Mouse (Mus musculus) kidney, embryonic 16.5 days (tissue): Measurements from ENCODE around the gene Pcca. TPM values are rescaled to one million over a fixed set of nuclear protein-coding genes. Genes with fewer than 3 reads are reported as not detected.

Experiments
- ATAC-seq: fragments of 200-750 bp; cut with Nextera tagmentation; 2 replicates; pipeline ENCODE4 v1.8.0; 2017; ENCODE audit warnings: moderate TSS enrichment; ENCODE audit not compliant: low FRiP score, low TSS enrichment
- H3K27ac ChIP-seq: fragments of 300-500 bp; sonication (generic); 2 replicates; pipeline ENCODE4 v1.5.1; 2014; ENCODE audit warnings: low read length
- H3K27me3 ChIP-seq: fragments of 300-500 bp; sonication (generic); 2 replicates; pipeline ENCODE4 v1.6.1; 2014; ENCODE audit warnings: low read length, control low read depth, mixed read lengths; ENCODE audit not compliant: insufficient read depth
- H3K36me3 ChIP-seq: fragments of 300-500 bp; sonication (generic); 2 replicates; pipeline ENCODE4 v1.6.1; 2014; ENCODE audit warnings: low read length, control low read depth, mixed read lengths; ENCODE audit not compliant: insufficient read depth
- H3K4me1 ChIP-seq: fragments of 300-500 bp; sonication (generic); 2 replicates; pipeline ENCODE4 v1.6.1; 2014; ENCODE audit warnings: low read length, control low read depth, mixed read lengths; ENCODE audit not compliant: insufficient read depth
- H3K4me2 ChIP-seq: fragments of 300-500 bp; sonication (generic); replicated peaks from 2 replicates; pipeline ENCODE4 v1.6.1; 2014; ENCODE audit warnings: low read depth, low read length
- H3K4me3 ChIP-seq: fragments of 300-500 bp; sonication (generic); 2 replicates; pipeline ENCODE4 v1.5.1; 2014; ENCODE audit warnings: mild to moderate bottlenecking, low read length
- H3K9ac ChIP-seq: fragments of 300-500 bp; sonication (generic); replicated peaks from 2 replicates; pipeline ENCODE4 v1.6.1; 2014; ENCODE audit warnings: low read length
- H3K9me3 ChIP-seq: fragments of 300-500 bp; sonication (generic); 2 replicates; pipeline ENCODE4 v1.6.1; 2016; ENCODE audit warnings: low read length, control low read depth
- WGBS: fragments of 180-500 bp; shearing (Covaris S2); extraction: QIAGEN DNeasy Blood & Tissue Kit; methylation state at CpG from one replicate; pipeline ENCODE4 v1.1.7; 2014; 5-methylcytosine and 5-hydroxymethylcytosine counted together
- polyA plus RNA-seq: library from polyadenylated mRNA; unstranded; fragments of >200 nt; fragmentation: Nextera tagmentation; extraction: Ambion mirVana; gene quantifications from 2 replicates; pipeline ENCODE4 v1.2.1, GENCODE M21; 2015

Pcca gene
- polyA plus RNA-seq, 1 experiment from 2014 or later, result 30.7 TPM

DNA sequence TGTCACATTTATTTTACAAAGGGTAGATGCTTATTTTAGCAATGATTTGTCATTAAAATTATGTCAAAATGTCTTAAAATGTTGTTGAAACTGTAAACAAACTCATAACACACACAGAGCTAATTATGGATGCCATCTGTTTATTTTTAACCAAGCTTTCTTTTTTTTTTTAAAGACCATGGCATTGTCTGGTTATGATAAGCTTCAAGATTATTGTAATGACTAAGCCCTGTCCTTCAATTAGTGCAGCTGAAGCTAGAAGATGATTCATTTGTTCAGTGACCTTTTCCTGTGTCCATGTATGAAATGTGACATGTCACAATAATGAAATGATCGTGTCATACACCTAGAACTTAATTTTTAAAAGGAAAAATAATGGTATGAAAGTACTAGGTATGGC lies 149.5 kb downstream of the Pcca start:
- 90% methylated on average over 1 of the region's 1 CpGs for whole genome bisulfite sequencing
- Histone ChIP-seq H3K27ac (no peak overlapping the region), H3K4me1 (no peaks in the 10 kb centered on the region)

GRCm38 (mm10) chr14:122684250-122684649 lies 150.1 kb downstream of the Pcca start:
- no peak overlapping the region for H3K9ac ChIP-seq
- no peaks in the 10 kb centered on the region for H3K36me3 ChIP-seq
- WGBS, result 73% methylated on average over 4 of the region's 4 CpGs
- no peak overlapping the region for H3K4me2 ChIP-seq
- no peak overlapping the region for H3K4me3 ChIP-seq
- no peaks in the 10 kb centered on the region for H3K9me3 ChIP-seq
- ATAC-seq, result no peak
- no peaks in the 10 kb centered on the region for H3K4me1 ChIP-seq
- H3K27ac ChIP-seq, result no peak overlapping the region
- no peaks in the 10 kb centered on the region for H3K27me3 ChIP-seq

More for the DNA sequence above, 149.5 kb downstream of the Pcca start:
- Histone ChIP-seq H3K27me3 (no peaks in the 10 kb centered on the region), H3K9ac (no peak overlapping the region), H3K4me3 (no peak overlapping the region), H3K36me3 (no peaks in the 10 kb centered on the region), H3K9me3 (no peaks in the 10 kb centered on the region), H3K4me2 (no peak overlapping the region)
- ATAC-seq, result no peak

DNA sequence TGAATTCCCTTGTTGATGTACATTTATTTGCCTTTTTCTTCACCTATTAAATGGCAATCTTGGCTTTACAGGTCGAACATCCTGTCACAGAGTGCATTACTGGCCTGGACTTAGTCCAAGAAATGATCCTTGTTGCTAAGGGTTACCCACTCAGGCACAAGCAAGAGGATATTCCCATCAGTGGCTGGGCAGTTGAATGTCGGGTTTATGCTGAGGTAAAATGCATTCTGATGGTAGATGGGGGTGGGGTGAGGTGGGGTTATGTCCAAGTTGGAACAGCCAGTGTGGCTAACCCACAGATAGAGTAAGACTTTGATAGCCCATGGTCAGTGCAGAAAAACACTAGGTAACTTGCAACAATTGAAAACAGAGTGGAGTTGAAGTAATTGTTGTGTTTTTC lies 150.7 kb downstream of the Pcca start:
- no peak overlapping the region for H3K4me2 ChIP-seq
- WGBS, result 34% methylated on average over 2 of the region's 2 CpGs
- H3K9me3 ChIP-seq, result no peaks in the 10 kb centered on the region
- H3K36me3 ChIP-seq, result no peaks in the 10 kb centered on the region
- H3K27me3 ChIP-seq, result no peaks in the 10 kb centered on the region
- no peak overlapping the region for H3K9ac ChIP-seq
- no peaks in the 10 kb centered on the region for H3K4me1 ChIP-seq
- no peak overlapping the region for H3K4me3 ChIP-seq
- ATAC-seq, result no peak
- H3K27ac ChIP-seq, result no peak overlapping the region

- no peak overlapping the region for H3K9ac ChIP-seq
- no peaks in the 10 kb centered on the region for H3K9me3 ChIP-seq
- no peaks in the 10 kb centered on the region for H3K4me1 ChIP-seq
- no peaks in the 10 kb centered on the region for H3K36me3 ChIP-seq
- ATAC-seq, result no peak
- H3K27me3 ChIP-seq, result no peaks in the 10 kb centered on the region
- no peak overlapping the region for H3K4me2 ChIP-seq
- H3K4me3 ChIP-seq, result no peak overlapping the region
- WGBS, result 86% methylated on average over 7 of the region's 7 CpGs
- H3K27ac ChIP-seq, result no peak overlapping the region
Observed at GRCm38 (mm10) chr14:122687398-122687797, 153.3 kb downstream of the Pcca start.

DNA sequence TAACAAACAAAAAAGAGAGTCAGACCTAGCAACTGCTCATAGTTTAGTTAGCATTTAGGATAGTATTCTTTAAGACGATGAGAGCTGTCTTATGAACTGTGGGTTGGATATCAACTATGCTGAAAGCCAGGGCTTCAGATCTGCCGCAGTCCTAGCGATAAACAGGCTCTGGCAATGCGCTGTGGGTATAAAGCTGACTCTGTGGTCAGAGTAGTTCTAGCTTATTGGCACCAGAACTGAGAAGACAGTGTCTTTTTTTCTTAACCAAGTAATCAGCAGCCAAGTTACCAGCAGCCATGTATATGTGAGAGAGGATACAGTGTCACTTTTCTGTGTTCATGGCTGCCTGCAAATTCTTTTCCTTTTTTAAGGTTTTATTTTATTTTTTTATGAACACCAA lies 154.3 kb downstream of the Pcca start:
- no peak overlapping the region for H3K4me3 ChIP-seq
- H3K27ac ChIP-seq, result no peak overlapping the region
- H3K36me3 ChIP-seq, result no peaks in the 10 kb centered on the region
- no peak overlapping the region for H3K9ac ChIP-seq
- H3K4me1 ChIP-seq, result no peaks in the 10 kb centered on the region
- no peaks in the 10 kb centered on the region for H3K27me3 ChIP-seq
- H3K9me3 ChIP-seq, result no peaks in the 10 kb centered on the region
- no peak for ATAC-seq
- 94% methylated on average over 4 of the region's 4 CpGs for WGBS
- no peak overlapping the region for H3K4me2 ChIP-seq

DNA sequence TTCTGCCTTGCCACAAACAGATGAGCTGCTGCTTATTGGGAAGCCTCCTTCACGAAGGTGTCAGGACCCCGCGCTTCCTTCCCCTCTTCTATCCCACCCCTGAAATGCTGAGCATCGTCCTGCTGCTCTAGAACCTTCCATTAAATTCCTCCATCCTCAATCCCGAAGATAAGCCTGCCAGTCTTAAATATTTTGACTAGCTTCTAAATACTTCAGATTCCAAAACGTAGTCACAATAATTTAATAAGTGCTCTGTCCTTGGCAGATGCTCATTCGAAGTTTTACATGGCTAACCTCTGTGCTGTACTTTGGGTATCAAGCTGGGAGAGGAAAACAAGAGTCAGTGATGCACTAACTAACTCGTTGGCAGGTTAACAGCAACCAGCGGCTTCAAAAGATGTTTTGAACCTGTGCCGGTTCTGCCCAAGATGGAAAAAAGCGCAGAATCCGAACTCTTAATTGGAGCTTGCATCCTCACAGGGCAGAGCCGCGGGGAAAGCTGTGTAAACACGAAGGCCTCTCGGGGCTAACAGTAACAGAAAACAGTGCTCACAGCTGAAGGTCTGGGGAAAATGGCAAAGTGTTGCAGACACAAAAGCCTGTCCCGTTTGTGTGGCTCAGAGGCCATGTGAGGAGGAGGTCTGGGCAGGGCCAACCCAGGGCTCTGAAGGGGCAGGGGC lies 155.2 kb downstream of the Pcca start:
- Histone ChIP-seq H3K4me1 (no peaks in the 10 kb centered on the region), H3K27ac (no peak overlapping the region), H3K36me3 (no peaks in the 10 kb centered on the region), H3K27me3 (no peaks in the 10 kb centered on the region), H3K4me2 (no peak overlapping the region), H3K9ac (no peak overlapping the region), H3K4me3 (no peak overlapping the region), H3K9me3 (no peaks in the 10 kb centered on the region)
- WGBS, result 68% methylated on average over 17 of the region's 17 CpGs
- ATAC-seq, result no peak

DNA sequence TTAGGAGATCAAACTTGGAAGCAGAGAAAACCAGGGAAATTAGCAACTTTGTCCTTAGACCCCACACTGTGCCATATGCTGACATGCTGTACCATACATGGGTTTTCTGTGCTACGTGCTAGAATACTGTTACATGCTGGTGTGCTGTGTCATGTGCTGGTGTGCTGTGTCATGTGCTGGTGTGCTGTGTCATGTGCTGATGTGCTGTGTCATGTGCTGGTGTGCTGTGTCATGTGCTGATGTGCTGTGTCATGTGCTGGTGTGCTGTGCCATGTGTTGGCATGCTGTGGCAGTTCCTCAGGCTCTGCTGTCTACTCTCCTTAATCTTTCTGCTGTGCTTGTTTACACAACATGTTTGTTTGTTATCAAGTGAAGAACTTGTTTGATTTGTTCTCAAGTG lies 157.4 kb downstream of the Pcca start:
- Histone ChIP-seq H3K9me3 (no peaks in the 10 kb centered on the region), H3K4me3 (no peak overlapping the region), H3K27me3 (no peaks in the 10 kb centered on the region), H3K36me3 (no peaks in the 10 kb centered on the region), H3K4me1 (no peaks in the 10 kb centered on the region), H3K9ac (no peak overlapping the region), H3K4me2 (no peak overlapping the region), H3K27ac (no peak overlapping the region)
- WGBS, result 87% methylated on average over 1 of the region's 1 CpGs
- no peak for ATAC-seq

- Histone ChIP-seq H3K4me2 (no peak overlapping the region), H3K9ac (no peak overlapping the region), H3K27ac (no peak overlapping the region), H3K9me3 (no peaks in the 10 kb centered on the region), H3K27me3 (no peaks in the 10 kb centered on the region), H3K36me3 (no peaks in the 10 kb centered on the region), H3K4me1 (no peaks in the 10 kb centered on the region), H3K4me3 (no peak overlapping the region)
- ATAC-seq, result no peak
- WGBS, result 61% methylated on average over 1 of the region's 1 CpGs
Observed at GRCm38 (mm10) chr14:122700333-122700732, 166.2 kb downstream of the Pcca start.

DNA sequence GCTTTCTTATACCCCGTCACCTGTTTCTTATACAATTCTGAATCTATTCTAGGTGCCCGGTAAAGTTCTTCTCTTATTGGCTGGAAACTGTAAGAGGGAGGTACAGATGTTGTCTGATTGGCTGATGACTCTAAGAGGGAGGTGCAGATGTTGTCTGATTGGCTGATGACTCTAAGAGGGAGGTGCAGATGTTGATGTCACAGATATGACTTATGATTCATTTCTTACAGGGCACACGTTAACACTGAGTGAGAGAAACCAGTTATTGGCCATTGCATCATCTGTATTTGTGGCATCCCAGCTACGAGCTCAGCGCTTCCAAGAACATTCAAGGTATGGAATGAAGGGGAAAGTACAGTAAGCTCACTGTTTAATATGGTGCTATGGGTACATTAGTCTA lies 179.7 kb downstream of the Pcca start:
- Histone ChIP-seq H3K4me1 (no peaks in the 10 kb centered on the region), H3K36me3 (no peaks in the 10 kb centered on the region), H3K4me3 (no peak overlapping the region), H3K4me2 (no peak overlapping the region), H3K27ac (no peak overlapping the region), H3K9ac (no peak overlapping the region), H3K27me3 (no peaks in the 10 kb centered on the region), H3K9me3 (no peaks in the 10 kb centered on the region)
- WGBS, result 95% methylated on average over 5 of the region's 5 CpGs
- ATAC-seq, result no peak

GRCm38 (mm10) chr14:122714911-122715310 lies 180.8 kb downstream of the Pcca start:
- WGBS, result 50% methylated on average over 1 of the region's 1 CpGs
- Histone ChIP-seq H3K27ac (no peak overlapping the region), H3K4me2 (no peak overlapping the region), H3K4me1 (peaks cover 1% of the 10 kb centered on the region; the same call in 1 of the 2 replicates), H3K9me3 (no peaks in the 10 kb centered on the region), H3K36me3 (no peaks in the 10 kb centered on the region), H3K4me3 (no peak overlapping the region), H3K27me3 (no peaks in the 10 kb centered on the region), H3K9ac (no peak overlapping the region)
- no peak for ATAC-seq
